Comparison of ENCODE assay signal across 8 mouse cellular contexts in genomic region chr5:93095301-93095700, GRCm38 (mm10). TPM values are rescaled to one million over a fixed set of nuclear protein-coding genes. Genes with fewer than 3 reads are reported as not detected.
DNase-seq lines count a peak whose midpoint lies in the region; ATAC-seq and TF ChIP-seq lines count a peak whose summit lies in the region.
"Had no signal": no experiment of that assay in that cellular context is flagged by ENCODE, and none has a peak within 500 bp of the region (broad histone marks: within the 10 kb centered on the region; RNA-seq: fewer than 3 reads in every experiment).

No protein-coding gene starts in this region.

- no peak for ATAC-seq in lung, embryonic 14.5 days (ENCODE audit: insufficient read depth)
- ATAC-seq in forebrain, embryonic 15.5 days (replicated peaks), result no peak
- ATAC-seq in limb, embryonic 13.5 days (ENCODE audit: low FRiP score, low read depth), result no peak
- ATAC-seq in stomach, embryonic 15.5 days (ENCODE audit: insufficient read depth, low FRiP score, low read depth), result no peak
- ATAC-seq: Patski had no signal

- TF ChIP-seq CTCF in lung, embryonic 14.5 days (IDR thresholded peaks at IDR 0.05; ENCODE audit: low read depth), result no peak

- no peak overlapping the region for H3K27ac ChIP-seq in lung, embryonic 14.5 days (ENCODE audit: low read depth)
- no peak overlapping the region for H3K27ac ChIP-seq in forebrain, embryonic 15.5 days (replicated peaks)
- H3K27ac ChIP-seq in limb, embryonic 13.5 days, result 0 out of 2 replicates have a peak overlapping the region, but pooled peaks have one; percentile 94
- no peak overlapping the region for H3K27ac ChIP-seq in stomach, embryonic 15.5 days

- WGBS in lung, embryonic 14.5 days, result 54% methylated on average over 7 of the region's 7 CpGs
- 27% methylated on average over 7 of the region's 7 CpGs for WGBS in forebrain, embryonic 15.5 days
- 16% methylated on average over 7 of the region's 7 CpGs for WGBS in limb, embryonic 13.5 days
- 67% methylated on average over 7 of the region's 7 CpGs for WGBS in stomach, embryonic 15.5 days

- H3K4me1 ChIP-seq in lung, embryonic 14.5 days (ENCODE audit: insufficient read depth), result peaks cover 20% of the 10 kb centered on the region
- H3K4me1 ChIP-seq in forebrain, embryonic 15.5 days, result peaks cover 60% of the 10 kb centered on the region
- peaks cover 71% of the 10 kb centered on the region for H3K4me1 ChIP-seq in limb, embryonic 13.5 days
- peaks cover 40% of the 10 kb centered on the region for H3K4me1 ChIP-seq in stomach, embryonic 15.5 days

- H3K4me3 ChIP-seq in lung, embryonic 14.5 days (ENCODE audit: low read depth, low read length), result peak overlapping the region; percentile 79
- peak overlapping the region; percentile 94 for H3K4me3 ChIP-seq in forebrain, embryonic 15.5 days
- peak overlapping the region; percentile 82 for H3K4me3 ChIP-seq in limb, embryonic 13.5 days
- H3K4me3 ChIP-seq in stomach, embryonic 15.5 days (replicated peaks), result peak overlapping the region; percentile 77

- no peaks in the 10 kb centered on the region for H3K9me3 ChIP-seq in lung, embryonic 14.5 days (ENCODE audit: low read depth, low read length)
- H3K9me3 ChIP-seq in forebrain, embryonic 15.5 days, result no peaks in the 10 kb centered on the region
- H3K9me3 ChIP-seq in limb, embryonic 13.5 days, result no peaks in the 10 kb centered on the region
- no peaks in the 10 kb centered on the region for H3K9me3 ChIP-seq in stomach, embryonic 15.5 days

- peak overlapping the region; percentile 96 for H3K4me2 ChIP-seq in lung, embryonic 14.5 days
- peak overlapping the region; percentile 79 for H3K4me2 ChIP-seq in forebrain, embryonic 15.5 days (replicated peaks)
- H3K4me2 ChIP-seq in limb, embryonic 13.5 days (replicated peaks), result peak overlapping the region; percentile 95
- H3K4me2 ChIP-seq in stomach, embryonic 15.5 days, result peak overlapping the region; percentile 90

- peak overlapping the region; percentile 84; the same call in 1 of the 2 replicates for H3K9ac ChIP-seq in lung, embryonic 14.5 days
- peak overlapping the region; percentile 90; the same call in 1 of the 2 replicates for H3K9ac ChIP-seq in forebrain, embryonic 15.5 days (replicated peaks)
- peak overlapping the region; percentile 92; the same call in 1 of the 2 replicates for H3K9ac ChIP-seq in limb, embryonic 13.5 days
- H3K9ac ChIP-seq in stomach, embryonic 15.5 days, result no peak overlapping the region

- H3K27me3 ChIP-seq in lung, embryonic 14.5 days (ENCODE audit: insufficient read depth, low read length), result no peaks in the 10 kb centered on the region
- no peaks in the 10 kb centered on the region for H3K27me3 ChIP-seq in forebrain, embryonic 15.5 days
- H3K27me3 ChIP-seq in limb, embryonic 13.5 days, result no peaks in the 10 kb centered on the region
- no peaks in the 10 kb centered on the region for H3K27me3 ChIP-seq in stomach, embryonic 15.5 days (replicated peaks)
- H3K27me3 ChIP-seq: Patski had no signal

- no peaks in the 10 kb centered on the region for H3K36me3 ChIP-seq in lung, embryonic 14.5 days (ENCODE audit: insufficient read depth)
- no peaks in the 10 kb centered on the region for H3K36me3 ChIP-seq in forebrain, embryonic 15.5 days
- H3K36me3 ChIP-seq in limb, embryonic 13.5 days, result no peaks in the 10 kb centered on the region
- H3K36me3 ChIP-seq in stomach, embryonic 15.5 days, result no peaks in the 10 kb centered on the region

- no peak for DNase-seq in lung, embryonic 14.5 days
- no peak for DNase-seq in lung, postnatal 4 days
- DNase-seq in cerebellum, postnatal 36 days, result no peak
- no peak for DNase-seq in frontal cortex, postnatal 25 days (ENCODE audit: low spot score in 2 of 2)

RNA-seq across cellular contexts. Expression of gene Sept11, which starts 2.1 kb away (rescaled TPM):
- 184 and 186 TPM in 2 replicates for polyA plus RNA-seq in lung, embryonic 14.5 days (2014; fragmentation: Nextera tagmentation; extraction: Ambion mirVana)
- 174 and 180 TPM in 2 replicates for polyA plus RNA-seq in forebrain, embryonic 15.5 days (2015; fragmentation: Nextera tagmentation; extraction: Ambion mirVana)
- 212 and 226 TPM in 2 replicates for polyA plus RNA-seq in limb, embryonic 13.5 days (2015; fragmentation: Nextera tagmentation; extraction: Ambion mirVana)
- polyA plus RNA-seq in stomach, embryonic 15.5 days (2015; fragmentation: Nextera tagmentation; extraction: Ambion mirVana), result 141 and 160 TPM in 2 replicates

RNA-seq across cellular contexts. Expression of gene Sowahb, which starts 50.5 kb away (rescaled TPM):
- 1.8 and 2.0 TPM in 2 replicates for polyA plus RNA-seq in lung, embryonic 14.5 days (2014; fragmentation: Nextera tagmentation; extraction: Ambion mirVana)
- polyA plus RNA-seq in forebrain, embryonic 15.5 days (2015; fragmentation: Nextera tagmentation; extraction: Ambion mirVana), result 0.08 TPM in 1 of 2 replicates, not detected in the other
- 0.19 and 0.43 TPM in 2 replicates for polyA plus RNA-seq in limb, embryonic 13.5 days (2015; fragmentation: Nextera tagmentation; extraction: Ambion mirVana)
- 1.8 and 3.0 TPM in 2 replicates for polyA plus RNA-seq in stomach, embryonic 15.5 days (2015; fragmentation: Nextera tagmentation; extraction: Ambion mirVana)
